Mouse (Mus musculus): ENCODE measurements at regions not wholly inside any gene's neighbourhood (a gene's known extent, or its start where the extent isn't known, plus 50 kb on each side); places are given as distances from the start of the nearest gene placed in this dataset.

GRCm38 (mm10) chr16:74718154-74718553 is 306.5 kb upstream of the Robo2 start:
- WGBS, result 90% methylated on average over 2 of the region's 2 CpGs
- H3K4me1 ChIP-seq (ENCODE audit: control insufficient read depth, insufficient read depth, low read length), result no peaks in the 10 kb centered on the region

GRCm38 (mm10) chr16:74717622-74718021 is 306.0 kb upstream of the Robo2 start:
- Histone ChIP-seq H3K9ac (replicated peaks; ENCODE audit: low read depth, low read length) (no peak overlapping the region), H3K27ac (ENCODE audit: low read depth, low read length) (no peak overlapping the region), H3K36me3 (ENCODE audit: control insufficient read depth, insufficient read depth, low read length) (no peaks in the 10 kb centered on the region), H3K4me1 (ENCODE audit: control insufficient read depth, insufficient read depth, low read length) (no peaks in the 10 kb centered on the region), H3K4me3 (ENCODE audit: low read depth, low read length) (no peak overlapping the region), H3K4me2 (ENCODE audit: low read depth, low read length) (no peak overlapping the region), H3K27me3 (ENCODE audit: control insufficient read depth, insufficient read depth, low read length) (no peaks in the 10 kb centered on the region), H3K9me3 (ENCODE audit: control insufficient read depth, low read length) (no peaks in the 10 kb centered on the region)
- no peak for ATAC-seq (ENCODE audit: low read depth)
- 64% methylated on average over 1 of the region's 1 CpGs for WGBS

More at GRCm38 (mm10) chr16:74718154-74718553, 306.5 kb upstream of the Robo2 start:
- Histone ChIP-seq H3K4me2 (ENCODE audit: low read depth, low read length) (no peak overlapping the region), H3K27ac (ENCODE audit: low read depth, low read length) (no peak overlapping the region), H3K27me3 (ENCODE audit: control insufficient read depth, insufficient read depth, low read length) (no peaks in the 10 kb centered on the region), H3K9me3 (ENCODE audit: control insufficient read depth, low read length) (no peaks in the 10 kb centered on the region), H3K9ac (replicated peaks; ENCODE audit: low read depth, low read length) (no peak overlapping the region), H3K4me3 (ENCODE audit: low read depth, low read length) (no peak overlapping the region), H3K36me3 (ENCODE audit: control insufficient read depth, insufficient read depth, low read length) (no peaks in the 10 kb centered on the region)
- no peak for ATAC-seq (ENCODE audit: low read depth)

- WGBS, result 54% methylated on average over 1 of the region's 1 CpGs
- H3K4me1 ChIP-seq (ENCODE audit: control insufficient read depth, insufficient read depth, low read length), result no peaks in the 10 kb centered on the region
- no peak overlapping the region for H3K4me2 ChIP-seq (ENCODE audit: low read depth, low read length)
- no peaks in the 10 kb centered on the region for H3K36me3 ChIP-seq (ENCODE audit: control insufficient read depth, insufficient read depth, low read length)
- H3K9me3 ChIP-seq (ENCODE audit: control insufficient read depth, low read length), result no peaks in the 10 kb centered on the region
- H3K9ac ChIP-seq (replicated peaks; ENCODE audit: low read depth, low read length), result no peak overlapping the region
- no peak for ATAC-seq (ENCODE audit: low read depth)
- H3K27ac ChIP-seq (ENCODE audit: low read depth, low read length), result no peak overlapping the region
- no peak overlapping the region for H3K4me3 ChIP-seq (ENCODE audit: low read depth, low read length)
- no peaks in the 10 kb centered on the region for H3K27me3 ChIP-seq (ENCODE audit: control insufficient read depth, insufficient read depth, low read length)
Measured at GRCm38 (mm10) chr16:74714950-74715349, 303.3 kb upstream of the Robo2 start.

GRCm38 (mm10) chr16:74712515-74712914 is 300.9 kb upstream of the Robo2 start:
- Histone ChIP-seq H3K4me3 (ENCODE audit: low read depth, low read length) (no peak overlapping the region), H3K36me3 (ENCODE audit: control insufficient read depth, insufficient read depth, low read length) (no peaks in the 10 kb centered on the region), H3K4me1 (ENCODE audit: control insufficient read depth, insufficient read depth, low read length) (no peaks in the 10 kb centered on the region), H3K9me3 (ENCODE audit: control insufficient read depth, low read length) (no peaks in the 10 kb centered on the region), H3K27ac (ENCODE audit: low read depth, low read length) (no peak overlapping the region), H3K9ac (replicated peaks; ENCODE audit: low read depth, low read length) (no peak overlapping the region), H3K4me2 (ENCODE audit: low read depth, low read length) (no peak overlapping the region), H3K27me3 (ENCODE audit: control insufficient read depth, insufficient read depth, low read length) (no peaks in the 10 kb centered on the region)
- no peak for ATAC-seq (ENCODE audit: low read depth)
- 70% methylated on average over 6 of the region's 6 CpGs for WGBS

- H3K4me1 ChIP-seq (ENCODE audit: control insufficient read depth, insufficient read depth, low read length), result no peaks in the 10 kb centered on the region
- H3K4me2 ChIP-seq (ENCODE audit: low read depth, low read length), result no peak overlapping the region
- no peak overlapping the region for H3K9ac ChIP-seq (replicated peaks; ENCODE audit: low read depth, low read length)
- no peaks in the 10 kb centered on the region for H3K27me3 ChIP-seq (ENCODE audit: control insufficient read depth, insufficient read depth, low read length)
- H3K9me3 ChIP-seq (ENCODE audit: control insufficient read depth, low read length), result no peaks in the 10 kb centered on the region
- no peak overlapping the region for H3K27ac ChIP-seq (ENCODE audit: low read depth, low read length)
- ATAC-seq (ENCODE audit: low read depth), result no peak
- 91% methylated on average over 3 of the region's 3 CpGs for WGBS
- no peak overlapping the region for H3K4me3 ChIP-seq (ENCODE audit: low read depth, low read length)
- H3K36me3 ChIP-seq (ENCODE audit: control insufficient read depth, insufficient read depth, low read length), result no peaks in the 10 kb centered on the region
Measured at GRCm38 (mm10) chr16:74702067-74702466, 290.4 kb upstream of the Robo2 start.

- no peak for ATAC-seq (ENCODE audit: low read depth)
- H3K4me1 ChIP-seq (ENCODE audit: control insufficient read depth, insufficient read depth, low read length), result no peaks in the 10 kb centered on the region
- H3K27ac ChIP-seq (ENCODE audit: low read depth, low read length), result no peak overlapping the region
- H3K4me3 ChIP-seq (ENCODE audit: low read depth, low read length), result no peak overlapping the region
- no peak overlapping the region for H3K4me2 ChIP-seq (ENCODE audit: low read depth, low read length)
- H3K9me3 ChIP-seq (ENCODE audit: control insufficient read depth, low read length), result no peaks in the 10 kb centered on the region
- no peaks in the 10 kb centered on the region for H3K27me3 ChIP-seq (ENCODE audit: control insufficient read depth, insufficient read depth, low read length)
- H3K9ac ChIP-seq (replicated peaks; ENCODE audit: low read depth, low read length), result no peak overlapping the region
- H3K36me3 ChIP-seq (ENCODE audit: control insufficient read depth, insufficient read depth, low read length), result no peaks in the 10 kb centered on the region
- WGBS, result 41% methylated on average over 3 of the region's 3 CpGs
Measured at GRCm38 (mm10) chr16:74683371-74683770, 271.7 kb upstream of the Robo2 start.

GRCm38 (mm10) chr16:74675586-74675985 is 264.0 kb upstream of the Robo2 start:
- no peak overlapping the region for H3K4me3 ChIP-seq (ENCODE audit: low read depth, low read length)
- H3K4me2 ChIP-seq (ENCODE audit: low read depth, low read length), result no peak overlapping the region
- no peak overlapping the region for H3K27ac ChIP-seq (ENCODE audit: low read depth, low read length)
- no peaks in the 10 kb centered on the region for H3K36me3 ChIP-seq (ENCODE audit: control insufficient read depth, insufficient read depth, low read length)
- H3K4me1 ChIP-seq (ENCODE audit: control insufficient read depth, insufficient read depth, low read length), result no peaks in the 10 kb centered on the region
- ATAC-seq (ENCODE audit: low read depth), result no peak
- no peak overlapping the region for H3K9ac ChIP-seq (replicated peaks; ENCODE audit: low read depth, low read length)
- H3K9me3 ChIP-seq (ENCODE audit: control insufficient read depth, low read length), result no peaks in the 10 kb centered on the region
- H3K27me3 ChIP-seq (ENCODE audit: control insufficient read depth, insufficient read depth, low read length), result no peaks in the 10 kb centered on the region

- Histone ChIP-seq H3K27ac (ENCODE audit: low read depth, low read length) (no peak overlapping the region), H3K4me3 (ENCODE audit: low read depth, low read length) (no peak overlapping the region), H3K4me2 (ENCODE audit: low read depth, low read length) (no peak overlapping the region), H3K36me3 (ENCODE audit: control insufficient read depth, insufficient read depth, low read length) (no peaks in the 10 kb centered on the region), H3K4me1 (ENCODE audit: control insufficient read depth, insufficient read depth, low read length) (no peaks in the 10 kb centered on the region), H3K27me3 (ENCODE audit: control insufficient read depth, insufficient read depth, low read length) (no peaks in the 10 kb centered on the region), H3K9me3 (ENCODE audit: control insufficient read depth, low read length) (no peaks in the 10 kb centered on the region), H3K9ac (replicated peaks; ENCODE audit: low read depth, low read length) (no peak overlapping the region)
- WGBS, result 85% methylated on average over 3 of the region's 3 CpGs
- no peak for ATAC-seq (ENCODE audit: low read depth)
Measured at GRCm38 (mm10) chr16:74671466-74671865, 259.8 kb upstream of the Robo2 start.

GRCm38 (mm10) chr16:74664337-74664736 is 252.7 kb upstream of the Robo2 start:
- Histone ChIP-seq H3K4me3 (ENCODE audit: low read depth, low read length) (no peak overlapping the region), H3K27me3 (ENCODE audit: control insufficient read depth, insufficient read depth, low read length) (no peaks in the 10 kb centered on the region)

GRCm38 (mm10) chr16:74651244-74651643 is 239.6 kb upstream of the Robo2 start:
- no peak for ATAC-seq (ENCODE audit: low read depth)
- WGBS, result 62% methylated on average over 3 of the region's 3 CpGs

More at GRCm38 (mm10) chr16:74664337-74664736, 252.7 kb upstream of the Robo2 start:
- WGBS, result 77% methylated on average over 1 of the region's 1 CpGs
- H3K9ac ChIP-seq (replicated peaks; ENCODE audit: low read depth, low read length), result no peak overlapping the region
- no peak for ATAC-seq (ENCODE audit: low read depth)
- no peak overlapping the region for H3K4me2 ChIP-seq (ENCODE audit: low read depth, low read length)
- no peaks in the 10 kb centered on the region for H3K36me3 ChIP-seq (ENCODE audit: control insufficient read depth, insufficient read depth, low read length)
- H3K27ac ChIP-seq (ENCODE audit: low read depth, low read length), result no peak overlapping the region
- H3K9me3 ChIP-seq (ENCODE audit: control insufficient read depth, low read length), result no peaks in the 10 kb centered on the region
- H3K4me1 ChIP-seq (ENCODE audit: control insufficient read depth, insufficient read depth, low read length), result no peaks in the 10 kb centered on the region

More at GRCm38 (mm10) chr16:74651244-74651643, 239.6 kb upstream of the Robo2 start:
- Histone ChIP-seq H3K4me3 (ENCODE audit: low read depth, low read length) (no peak overlapping the region), H3K9ac (replicated peaks; ENCODE audit: low read depth, low read length) (no peak overlapping the region), H3K4me2 (ENCODE audit: low read depth, low read length) (no peak overlapping the region), H3K36me3 (ENCODE audit: control insufficient read depth, insufficient read depth, low read length) (no peaks in the 10 kb centered on the region), H3K4me1 (ENCODE audit: control insufficient read depth, insufficient read depth, low read length) (no peaks in the 10 kb centered on the region), H3K27ac (ENCODE audit: low read depth, low read length) (no peak overlapping the region), H3K27me3 (ENCODE audit: control insufficient read depth, insufficient read depth, low read length) (no peaks in the 10 kb centered on the region), H3K9me3 (ENCODE audit: control insufficient read depth, low read length) (no peaks in the 10 kb centered on the region)

Measured in neural tube, embryonic 14.5 days (tissue).